Mouse (Mus musculus) heart, postnatal 14 days (tissue): ENCODE measurements around the gene 9430007A20Rik. TPM values are rescaled to one million over a fixed set of nuclear protein-coding genes. Genes with fewer than 3 reads are reported as not detected.
"Not testable (repeated sequence)": the region's sequence is repeated elsewhere in the genome, so short reads cannot be mapped to it uniquely, and the experiment has no call there.

Source experiments
- DNase-seq, 2 experiments: peaks; one replicate each; pipeline ENCODE4 v3.0.0; 2021 to 2022
- intact Hi-C: fragments of 180-260 bp; cut with DNase I; formaldehyde crosslinking; loops from one replicate; pipeline ENCODE4 v1.15.1; 2025
- long read RNA-seq, 2 experiments: library from polyadenylated mRNA; stranded (forward); transcript quantifications; one replicate each; pipeline ENCODE4 v2.0.0; 2021
- total RNA-seq, 2 experiments: library from RNA; stranded (reverse); gene quantifications; 2 replicates each; pipeline ENCODE4 v1.2.3; 2021

9430007A20Rik gene
- total RNA-seq, result not detected
- long read RNA-seq, experiment 1, result 0 reads
- long read RNA-seq, experiment 2, result 0 reads

- DNase-seq, result no peak
- intact Hi-C loops, result no loop called here
Observed at GRCm38 (mm10) chr4:144519522-144519921, at the start of gene 9430007A20Rik. TSS of gene 9430007A20Rik (plus strand) at chr4:144519822.

GRCm38 (mm10) chr4:144493331-144493730 is 26.3 kb upstream of the 9430007A20Rik start:
- intact Hi-C loops, result no loop called here
- DNase-seq, result no peak

- DNase-seq, result no peak
- intact Hi-C loops, result no loop called here
Observed at GRCm38 (mm10) chr4:144506518-144506917, 13.1 kb upstream of the 9430007A20Rik start.

DNA sequence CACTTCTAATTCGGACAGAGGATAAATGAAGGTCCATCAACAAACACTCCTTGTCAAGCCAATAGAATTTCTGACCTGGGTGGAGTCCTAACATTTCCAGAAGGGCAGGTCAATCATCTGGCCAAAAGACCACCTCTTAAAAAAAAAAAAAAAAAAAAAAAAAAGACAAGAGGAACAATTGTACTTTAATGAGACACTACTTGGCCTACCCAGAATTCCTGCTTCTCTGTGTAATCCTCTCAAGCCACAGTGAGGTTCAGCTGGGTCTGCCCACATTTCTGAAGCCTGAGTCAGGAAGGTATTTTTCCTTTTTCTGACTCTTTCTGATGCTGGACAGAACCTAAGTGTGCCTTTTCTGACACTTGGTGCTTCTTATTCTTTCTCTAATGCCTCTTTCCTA is 25.1 kb downstream of the 9430007A20Rik start:
- DNase-seq, result no peak
- intact Hi-C loops, result no loop called here

GRCm38 (mm10) chr4:144545339-144545738 is 25.7 kb downstream of the 9430007A20Rik start:
- intact Hi-C loops, DNase-seq: not testable (repeated sequence)

GRCm38 (mm10) chr4:144551156-144551555 is 31.5 kb downstream of the 9430007A20Rik start:
- intact Hi-C loops, result no loop called here
- no peak for DNase-seq

DNA sequence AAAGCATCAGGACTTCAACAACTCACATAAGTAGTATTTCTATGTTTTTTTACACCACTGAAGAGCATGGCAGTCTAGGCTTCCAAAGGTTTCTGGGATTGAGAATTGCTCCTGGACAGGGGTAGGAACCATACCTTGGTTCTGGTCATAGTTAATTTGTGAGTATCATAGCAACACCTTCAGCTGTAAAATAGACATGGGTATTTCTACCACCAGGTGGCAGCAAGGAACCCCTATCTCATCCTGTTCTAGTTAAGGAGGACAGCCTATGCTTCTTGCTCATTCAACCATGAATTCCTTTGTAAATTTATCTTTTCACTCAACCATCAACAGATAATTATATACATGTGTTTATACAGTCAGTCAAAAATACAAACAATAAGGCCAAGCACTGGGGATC is 40.2 kb downstream of the 9430007A20Rik start:
- no peak for DNase-seq
- intact Hi-C loops, result no loop called here

DNA sequence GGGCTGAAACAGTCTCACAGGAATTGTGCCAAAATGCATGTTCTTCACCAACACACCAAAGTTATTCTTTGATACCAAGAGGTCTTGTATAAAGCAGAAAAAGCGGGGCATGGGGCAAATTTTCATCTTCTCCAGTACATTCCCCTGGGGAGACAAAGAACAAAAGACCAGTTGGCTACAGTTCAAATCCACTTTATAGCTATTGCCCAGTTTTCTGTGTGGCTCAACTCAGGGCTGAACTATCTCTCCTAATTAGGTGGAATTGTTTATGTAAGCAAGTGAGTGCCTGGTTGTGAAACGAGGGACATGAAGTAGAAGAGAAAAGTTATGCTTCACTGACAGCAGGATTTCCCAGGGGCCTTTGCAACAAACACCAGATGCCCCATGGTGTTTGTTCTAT is 41.6 kb downstream of the 9430007A20Rik start:
- intact Hi-C loops, result no loop called here
- no peak for DNase-seq

DNA sequence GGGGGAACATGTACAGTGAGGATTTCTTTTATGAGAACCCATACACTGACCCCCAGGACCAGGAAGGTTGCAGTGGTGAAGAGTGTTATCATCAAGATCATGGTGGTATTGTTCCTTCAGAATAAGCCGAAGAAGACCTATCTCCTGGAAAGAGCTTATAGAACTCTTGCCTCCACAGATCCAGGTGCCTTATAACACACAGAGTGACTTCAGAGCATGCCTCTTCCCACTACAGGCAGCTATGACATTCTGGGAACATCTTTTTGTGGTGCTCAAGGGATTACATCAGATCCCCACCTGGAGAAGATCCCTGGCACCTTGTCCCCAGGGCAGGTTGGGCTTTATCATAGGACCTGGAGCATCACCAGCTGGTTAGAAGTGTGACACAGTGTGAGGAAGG is 45.4 kb downstream of the 9430007A20Rik start, which contains the start of gene Gm13124:
Gene Gm13124 (minus strand): TSS at position 101 of the 400 bp plus-strand sequence.
- intact Hi-C loops, result no loop called here
- no peak for DNase-seq

DNA sequence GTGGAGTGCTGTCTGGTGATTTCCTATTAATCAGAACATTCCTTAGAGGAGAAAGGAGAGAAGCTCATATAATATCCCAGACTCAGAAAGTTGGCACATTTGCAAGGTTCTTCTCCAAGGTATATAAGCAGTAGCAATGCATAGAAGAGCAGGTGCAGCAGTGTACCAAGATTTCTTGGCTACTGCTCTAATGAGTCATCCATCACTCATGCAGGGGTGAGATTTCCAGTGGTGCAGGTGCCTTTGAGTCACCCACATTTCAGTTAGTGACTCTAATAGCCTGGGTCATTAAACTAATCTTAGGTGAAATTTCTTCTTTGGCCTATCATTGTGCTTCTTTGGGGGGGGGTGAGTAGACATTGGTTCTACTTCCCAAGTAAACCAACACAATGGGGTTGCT is 48.1 kb downstream of the 9430007A20Rik start:
- no peak for DNase-seq
- intact Hi-C loops, result no loop called here

Other genes with a start within 250 kb of the 9430007A20Rik start
- not detected for gene Pramel5, start 239.3 kb upstream of the 9430007A20Rik start, total RNA-seq
- not detected for gene Gm13128, start 189.6 kb upstream of the 9430007A20Rik start, total RNA-seq
- gene Gm13119, start 161.9 kb upstream of the 9430007A20Rik start, total RNA-seq, result not detected
- not detected for gene Pramef20, start 141.9 kb upstream of the 9430007A20Rik start, total RNA-seq
- gene Pramef12, start 111.4 kb upstream of the 9430007A20Rik start, total RNA-seq, result not detected
- not detected for gene 1700012P22Rik, start 81.0 kb upstream of the 9430007A20Rik start, total RNA-seq
- gene Gm9944, start 66.5 kb upstream of the 9430007A20Rik start, total RNA-seq, result not detected
- not detected for gene Aadacl3, start 56.1 kb upstream of the 9430007A20Rik start, total RNA-seq
- not detected for gene Gm13124, start 45.3 kb downstream of the 9430007A20Rik start, total RNA-seq
- gene Aadacl4, start 93.9 kb downstream of the 9430007A20Rik start, total RNA-seq, result not detected
- not detected for gene Gm436, start 166.5 kb downstream of the 9430007A20Rik start, total RNA-seq
- gene Gm13178, start 201.6 kb downstream of the 9430007A20Rik start, total RNA-seq, result not detected